Mouse (Mus musculus) embryo, embryonic 11 days (tissue): ENCODE measurements at regions not wholly inside any gene's neighbourhood (a gene's known extent, or its start where the extent isn't known, plus 50 kb on each side); places are given as distances from the start of the nearest gene placed in this dataset.
A peak's percentile ranks its signal among the peaks of the same experiment; 100 is the strongest.
"Not testable (repeated sequence)": the region's sequence is repeated elsewhere in the genome, so short reads cannot be mapped to it uniquely, and the experiment has no call there.

Source experiments
- DNase-seq: peaks from one replicate; pipeline ENCODE4 v3.0.0-alpha.2; 2015

GRCm38 (mm10) chr3:54545393-54545792 is 147.2 kb upstream of the Supt20 start:
- no peak for DNase-seq

GRCm38 (mm10) chr3:54551908-54552307 is 140.7 kb upstream of the Supt20 start:
- DNase-seq = no peak

- no peak for DNase-seq
Observed at GRCm38 (mm10) chr3:54555954-54556353, 136.7 kb upstream of the Supt20 start.

- no peak for DNase-seq
Observed at GRCm38 (mm10) chr3:54559053-54559452, 133.6 kb upstream of the Supt20 start.

GRCm38 (mm10) chr3:54559527-54559926 is 133.1 kb upstream of the Supt20 start:
- DNase-seq = no peak

GRCm38 (mm10) chr3:54560056-54560922 is 132.3 kb upstream of the Supt20 start:
- DNase-seq = peak; percentile 41

- no peak for DNase-seq
Observed at GRCm38 (mm10) chr3:54567329-54567728, 125.3 kb upstream of the Supt20 start.

GRCm38 (mm10) chr3:54568096-54568495 is 124.5 kb upstream of the Supt20 start:
- no peak for DNase-seq

GRCm38 (mm10) chr3:54570501-54570900 is 122.1 kb upstream of the Supt20 start:
- no peak for DNase-seq

- DNase-seq = no peak
Observed at GRCm38 (mm10) chr3:54577851-54578250, 114.8 kb upstream of the Supt20 start.

- DNase-seq = no peak
Observed at GRCm38 (mm10) chr3:54579425-54579824, 113.2 kb upstream of the Supt20 start.

GRCm38 (mm10) chr3:54580339-54580738 is 112.3 kb upstream of the Supt20 start:
- DNase-seq = no peak

- not testable (repeated sequence) for DNase-seq
Observed at GRCm38 (mm10) chr3:54585781-54586180, 106.8 kb upstream of the Supt20 start.

- DNase-seq = peak; percentile 74
Observed at GRCm38 (mm10) chr3:54587127-54587995, 105.2 kb upstream of the Supt20 start.

GRCm38 (mm10) chr3:54588198-54588597 is 104.4 kb upstream of the Supt20 start:
- DNase-seq = no peak

GRCm38 (mm10) chr3:54589976-54590375 is 102.6 kb upstream of the Supt20 start:
- DNase-seq = no peak

- DNase-seq = no peak
Observed at GRCm38 (mm10) chr3:54591160-54591559, 101.4 kb upstream of the Supt20 start.

- no peak for DNase-seq
Observed at GRCm38 (mm10) chr3:54592064-54592463, 100.5 kb upstream of the Supt20 start.

GRCm38 (mm10) chr3:54592655-54593428 is 99.8 kb upstream of the Supt20 start:
- no peak for DNase-seq

- DNase-seq = no peak
Observed at GRCm38 (mm10) chr3:54595193-54595592, 97.4 kb upstream of the Supt20 start.

- no peak for DNase-seq
Observed at GRCm38 (mm10) chr3:54597326-54598274, 95.0 kb upstream of the Supt20 start.

- DNase-seq = no peak
Observed at GRCm38 (mm10) chr3:54598296-54598695, 94.3 kb upstream of the Supt20 start.
